Mouse (Mus musculus) midbrain, postnatal 0 days (tissue): ENCODE results near the gene Zfp282. TPM values are rescaled to one million over a fixed set of nuclear protein-coding genes. Genes with fewer than 3 reads are reported as not detected.

Source experiments
- ATAC-seq: fragments of 200-750 bp; cut with Nextera tagmentation; 2 replicates; pipeline ENCODE4 v1.8.0; 2017; ENCODE audit warnings: moderate number of reproducible peaks, mild to moderate bottlenecking, moderate TSS enrichment, moderate library complexity; ENCODE audit not compliant: low FRiP score
- DNase-seq: peaks from one replicate; pipeline ENCODE4 v3.0.0-alpha.2; 2015; ENCODE audit warnings: low spot score
- H3K27ac ChIP-seq: fragments of 300-500 bp; sonication (generic); 2 replicates; pipeline ENCODE4 v1.5.1; 2014; ENCODE audit warnings: low read depth, mild to moderate bottlenecking, low read length, mixed read lengths
- H3K27me3 ChIP-seq: fragments of 300-500 bp; sonication (generic); 2 replicates; pipeline ENCODE4 v1.6.1; 2014; ENCODE audit warnings: low read length, control low read depth, mixed read lengths; ENCODE audit not compliant: insufficient read depth
- H3K36me3 ChIP-seq: fragments of 300-500 bp; sonication (generic); 2 replicates; pipeline ENCODE4 v1.6.1; 2014; ENCODE audit warnings: low read length, control low read depth, mixed read lengths; ENCODE audit not compliant: insufficient read depth
- H3K4me1 ChIP-seq: fragments of 300-500 bp; sonication (generic); 2 replicates; pipeline ENCODE4 v1.6.1; 2014; ENCODE audit warnings: mild to moderate bottlenecking, control low read depth, antibody characterized with exemption, low read length, mixed read lengths; ENCODE audit not compliant: insufficient read depth
- H3K4me2 ChIP-seq: fragments of 300-500 bp; sonication (generic); 2 replicates; pipeline ENCODE4 v1.6.1; 2014; ENCODE audit warnings: low read depth, mild to moderate bottlenecking, low read length, mixed read lengths; ENCODE audit not compliant: poor library complexity, severe bottlenecking
- H3K4me3 ChIP-seq: fragments of 300-500 bp; sonication (generic); 2 replicates; pipeline ENCODE4 v1.5.1; 2014; ENCODE audit warnings: low read depth, mild to moderate bottlenecking, low read length, moderate library complexity
- H3K9ac ChIP-seq: fragments of 300-500 bp; sonication (generic); replicated peaks from 2 replicates; pipeline ENCODE4 v1.6.1; 2014; ENCODE audit warnings: mild to moderate bottlenecking, low read length, moderate library complexity, mixed read lengths; ENCODE audit not compliant: poor library complexity, severe bottlenecking
- H3K9me3 ChIP-seq: fragments of 300-500 bp; sonication (generic); 2 replicates; pipeline ENCODE4 v1.6.1; 2016; ENCODE audit warnings: low read length, control low read depth
- CTCF ChIP-seq: IDR thresholded peaks from 2 replicates; pipeline ENCODE4 v1.5.1; 2016; ENCODE audit warnings: antibody characterized with exemption, mild to moderate bottlenecking
- WGBS: fragments of 180-500 bp; shearing (Covaris S2); extraction: QIAGEN DNeasy Blood & Tissue Kit; methylation state at CpG from one replicate; pipeline ENCODE4 v1.1.7; 2014; 5-methylcytosine and 5-hydroxymethylcytosine counted together
- polyA plus RNA-seq: library from polyadenylated mRNA; unstranded; fragments of >200 nt; fragmentation: Nextera tagmentation; extraction: Ambion mirVana; gene quantifications from 2 replicates; pipeline ENCODE4 v1.2.1, GENCODE M21; 2015
- total RNA-seq: library from RNA; depleted of rRNA; stranded (reverse); fragments of >200 nt; gene quantifications from 2 replicates; pipeline ENCODE4 v1.2.3, GENCODE M21; 2014

Zfp282 gene
- total and polyA plus RNA-seq, 2 experiments from 2014 or later, result 17.2 to 42.9 TPM

GRCm38 (mm10) chr6:47878593-47878992, 1.6 kb downstream of the Zfp282 start:
- no peak overlapping the region; the same call in 1 of the 2 replicates for H3K27ac ChIP-seq
- 43% methylated on average over 3 of the region's 3 CpGs for WGBS
- no peak for TF ChIP-seq CTCF
- peaks cover 28% of the 10 kb centered on the region for H3K36me3 ChIP-seq
- DNase-seq (no peak), ATAC-seq (no peak)
- H3K27me3 ChIP-seq, result no peaks in the 10 kb centered on the region
- H3K4me1 ChIP-seq, result peaks cover 8% of the 10 kb centered on the region; the same call in 1 of the 2 replicates
- peak overlapping the region; percentile 96 for H3K9ac ChIP-seq
- peak overlapping the region; percentile 94 for H3K4me3 ChIP-seq
- H3K9me3 ChIP-seq, result no peaks in the 10 kb centered on the region
- peak overlapping the region; percentile 81 for H3K4me2 ChIP-seq

- Histone ChIP-seq H3K9me3 (no peaks in the 10 kb centered on the region), H3K27ac (no peak overlapping the region), H3K4me3 (peak overlapping the region; percentile 94; the same call in 1 of the 2 replicates), H3K36me3 (peaks cover 33% of the 10 kb centered on the region), H3K4me1 (peaks cover 8% of the 10 kb centered on the region; the same call in 1 of the 2 replicates), H3K27me3 (no peaks in the 10 kb centered on the region), H3K9ac (peak overlapping the region; percentile 96), H3K4me2 (peak overlapping the region; percentile 81)
- no peak for TF ChIP-seq CTCF
- 66% methylated on average over 4 of the region's 4 CpGs for WGBS
- no peak for DNase-seq
- no peak for ATAC-seq
Observed at GRCm38 (mm10) chr6:47879049-47879716, 2.2 kb downstream of the Zfp282 start.

GRCm38 (mm10) chr6:47880166-47880565, 3.2 kb downstream of the Zfp282 start:
- Histone ChIP-seq H3K36me3 (peaks cover 40% of the 10 kb centered on the region), H3K9ac (no peak overlapping the region), H3K27ac (no peak overlapping the region), H3K27me3 (no peaks in the 10 kb centered on the region), H3K9me3 (no peaks in the 10 kb centered on the region), H3K4me3 (no peak overlapping the region), H3K4me2 (no peak overlapping the region), H3K4me1 (peaks cover 8% of the 10 kb centered on the region; the same call in 1 of the 2 replicates)
- TF ChIP-seq CTCF, result no peak
- ATAC-seq (no peak), DNase-seq (no peak)
- WGBS, result 96% methylated on average over 10 of the region's 10 CpGs

DNA sequence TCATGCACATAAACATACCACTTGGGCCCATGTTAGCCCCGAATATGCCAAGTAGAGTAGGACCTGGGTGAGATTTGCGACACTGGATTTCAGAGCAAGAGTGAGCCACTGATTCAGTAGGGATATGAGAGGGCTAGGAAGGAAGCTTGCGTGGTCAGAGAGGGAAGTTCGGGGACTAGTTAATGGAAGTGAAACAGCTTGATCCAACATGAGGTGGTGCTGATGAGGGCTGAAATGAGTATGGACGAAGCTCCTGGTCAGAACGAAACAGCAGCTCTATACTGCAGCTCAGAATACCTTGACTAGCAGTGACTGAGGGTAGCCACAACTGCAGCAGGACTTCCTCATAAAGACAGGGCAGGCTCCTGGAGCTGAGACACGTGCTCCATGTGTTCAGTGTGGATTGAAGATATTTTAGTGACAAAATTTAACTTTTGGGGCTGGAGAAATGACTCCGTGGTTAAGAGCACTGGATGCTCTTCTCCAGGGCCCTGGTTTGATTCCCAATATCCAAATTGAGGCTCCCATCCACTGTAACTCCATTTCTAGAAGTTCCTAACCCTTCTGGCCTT, 11.9 kb downstream of the Zfp282 start:
- DNase-seq (no peak), ATAC-seq (no peak)
- no peak for TF ChIP-seq CTCF
- no peak overlapping the region for H3K4me2 ChIP-seq
- H3K4me3 ChIP-seq, result no peak overlapping the region
- WGBS, result 89% methylated on average over 8 of the region's 8 CpGs
- H3K4me1 ChIP-seq, result no peaks in the 10 kb centered on the region
- H3K36me3 ChIP-seq, result peaks cover 51% of the 10 kb centered on the region
- no peak overlapping the region for H3K9ac ChIP-seq
- H3K27ac ChIP-seq, result no peak overlapping the region
- H3K27me3 ChIP-seq, result no peaks in the 10 kb centered on the region
- no peaks in the 10 kb centered on the region for H3K9me3 ChIP-seq

GRCm38 (mm10) chr6:47899416-47899815, 22.4 kb downstream of the Zfp282 start:
- no peak for ATAC-seq
- H3K9me3 ChIP-seq, result no peaks in the 10 kb centered on the region
- H3K27ac ChIP-seq, result no peak overlapping the region
- H3K4me1 ChIP-seq, result no peaks in the 10 kb centered on the region
- TF ChIP-seq CTCF, result no peak
- no peak overlapping the region for H3K4me2 ChIP-seq
- no peak overlapping the region for H3K4me3 ChIP-seq
- WGBS, result 96% methylated on average over 6 of the region's 6 CpGs
- H3K36me3 ChIP-seq, result peaks cover 36% of the 10 kb centered on the region
- H3K27me3 ChIP-seq, result no peaks in the 10 kb centered on the region
- no peak for DNase-seq
- no peak overlapping the region for H3K9ac ChIP-seq

- H3K36me3 ChIP-seq, result peaks cover 51% of the 10 kb centered on the region
- H3K9me3 ChIP-seq, result no peaks in the 10 kb centered on the region
- TF ChIP-seq CTCF, result no peak
- H3K4me2 ChIP-seq, result no peak overlapping the region
- no peak for ATAC-seq
- no peak overlapping the region for H3K9ac ChIP-seq
- WGBS, result 77% methylated on average over 4 of the region's 4 CpGs
- no peaks in the 10 kb centered on the region for H3K27me3 ChIP-seq
- H3K27ac ChIP-seq, result no peak overlapping the region
- H3K4me3 ChIP-seq, result no peak overlapping the region
- DNase-seq, result peak; percentile 15
- no peaks in the 10 kb centered on the region for H3K4me1 ChIP-seq
Observed at GRCm38 (mm10) chr6:47903587-47903986, 26.6 kb downstream of the Zfp282 start.
